Mouse (Mus musculus): ENCODE results near the gene Olfr1310.
"Not testable (repeated sequence)": the region's sequence is repeated elsewhere in the genome, so short reads cannot be mapped to it uniquely, and the experiment has no call there.

The Olfr1310 gene

DNA sequence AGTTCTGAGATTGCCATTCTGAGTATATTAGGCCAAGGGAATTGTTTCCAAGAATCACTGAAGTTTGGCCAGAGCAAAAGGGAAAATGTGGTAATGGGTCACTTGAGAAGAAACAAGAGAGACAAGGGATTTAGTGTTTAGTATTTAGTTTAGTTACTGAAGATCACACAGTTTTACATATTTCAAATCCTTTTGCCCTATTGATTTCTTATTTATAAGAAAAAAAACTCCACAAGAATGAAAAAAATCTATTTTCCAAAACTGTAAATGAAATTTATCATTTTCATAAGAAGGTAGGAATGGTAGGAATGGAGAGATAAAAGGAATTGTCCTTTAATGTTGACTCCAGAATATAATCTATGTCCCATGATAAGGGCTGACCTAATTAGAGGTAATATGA, at the start of gene Olfr1310:
TSS of gene Olfr1310 (minus strand) at position 101 of the 400 bp plus-strand sequence.
- DNase-seq (ENCODE audit: low spot score) = no peak

DNA sequence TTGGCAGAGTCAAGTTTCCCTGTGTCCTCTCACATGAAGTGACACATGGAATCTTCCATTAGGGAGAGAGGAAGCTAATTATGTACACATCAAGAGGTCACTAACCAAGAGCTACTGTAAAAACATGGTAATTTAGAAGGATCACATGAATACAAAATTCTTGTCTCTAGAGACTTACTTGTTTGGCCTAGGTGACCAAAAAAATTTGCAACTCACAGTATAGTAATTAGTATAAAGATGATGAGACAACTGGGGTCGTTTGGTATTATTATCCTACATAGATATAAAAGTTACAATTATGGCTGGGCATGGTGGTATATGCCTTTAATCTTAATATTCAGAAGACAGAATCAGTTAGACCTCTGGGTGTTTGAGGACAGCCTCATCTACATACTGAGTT, 37.6 kb upstream of the Olfr1310 start, which contains the start of gene Olfr1312:
TSS of gene Olfr1312 (minus strand) at position 101 of the 400 bp plus-strand sequence.
- no peak for DNase-seq (ENCODE audit: low spot score)

- DNase-seq (ENCODE audit: low spot score) = not testable (repeated sequence)
Observed at GRCm38 (mm10) chr2:112026971-112027370, 14.5 kb upstream of the Olfr1310 start.

GRCm38 (mm10) chr2:112024312-112024711, 11.8 kb upstream of the Olfr1310 start, which contains the start of gene Olfr1311:
Olfr1311 (minus strand) TSS chr2:112024412.
- no peak for DNase-seq (ENCODE audit: low spot score)

DNA sequence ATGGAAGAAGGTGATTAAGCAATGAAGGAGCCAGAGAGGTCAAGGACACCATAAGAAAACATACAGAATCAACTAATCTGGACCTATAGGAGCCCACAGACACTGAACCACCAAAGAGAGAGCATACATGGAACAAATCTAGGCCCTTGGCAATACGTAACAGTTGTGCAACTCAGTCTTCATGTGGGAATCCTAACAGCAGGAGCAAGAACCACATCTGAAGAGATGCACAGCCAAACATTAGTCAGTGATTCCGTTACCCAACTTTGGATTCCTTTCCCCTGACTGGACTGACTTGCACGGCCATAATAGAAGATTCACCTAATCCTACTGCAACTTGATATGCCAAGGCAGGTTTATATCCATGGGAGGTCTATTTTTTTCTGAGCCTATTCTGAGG, 2.4 kb upstream of the Olfr1310 start:
- no peak for DNase-seq (ENCODE audit: low spot score)

- DNase-seq (ENCODE audit: low spot score) = no peak
Observed at GRCm38 (mm10) chr2:111990181-111990580, 22.3 kb downstream of the Olfr1310 start, which contains the start of gene Olfr1309. Olfr1309 (minus strand) TSS chr2:111990281.

DNA sequence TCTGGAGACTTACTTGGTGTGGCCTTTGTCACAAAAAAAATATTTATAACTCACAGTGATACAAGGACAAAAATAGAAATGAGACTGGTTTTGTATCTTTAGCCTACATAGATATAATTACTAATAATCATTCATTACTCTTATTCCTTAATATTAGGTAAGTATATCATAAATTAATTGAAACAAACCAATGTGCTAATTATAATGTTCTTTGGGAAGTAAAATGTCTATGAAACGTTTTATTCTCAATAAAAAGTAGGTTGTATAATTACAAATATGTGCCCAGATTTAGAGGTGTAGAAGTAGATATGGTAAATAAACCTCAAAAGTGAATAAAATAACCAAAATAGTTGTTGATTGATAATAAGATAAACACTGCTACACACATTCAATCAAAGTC, 47.7 kb downstream of the Olfr1310 start, which contains the start of gene Olfr1308:
TSS of gene Olfr1308 (minus strand) at position 101 of the 400 bp plus-strand sequence.
- DNase-seq (ENCODE audit: low spot score) = no peak
